Mouse (Mus musculus): ENCODE data around the gene Fat1. TPM values are rescaled to one million over a fixed set of nuclear protein-coding genes. Genes with fewer than 3 reads are reported as not detected.

Gene Fat1
- total and polyA plus RNA-seq, 3 experiments: under 0.01 TPM; not detected in 2

GRCm38 (mm10) chr8:45002686-45003085, 67.4 kb downstream of the Fat1 start (continued):
- TF ChIP-seq HCFC1 (IDR thresholded peaks at IDR 0.05; ENCODE audit: low read depth, low read length) (no peak), RAD21 (IDR thresholded peaks at IDR 0.05; ENCODE audit: low read depth, low read length) (no peak)

GRCm38 (mm10) chr8:45004021-45004420, 68.8 kb downstream of the Fat1 start:
- no peak overlapping the region for H3K9ac ChIP-seq (ENCODE audit: control insufficient read depth, low read depth, low read length, poor library complexity, severe bottlenecking)
- no peak for DNase-seq (ENCODE audit: low read depth, low spot score)
- TF ChIP-seq JUND (IDR thresholded peaks at IDR 0.05; ENCODE audit: low read depth, low read length) (no peak), SIN3A (IDR thresholded peaks at IDR 0.05; ENCODE audit: low read length) (no peak), MYB (IDR thresholded peaks at IDR 0.05; ENCODE audit: low read depth, low read length) (no peak)
- no peaks in the 10 kb centered on the region for H3K27me3 ChIP-seq (ENCODE audit: control insufficient read depth in 1 of 2, insufficient read depth in 2 of 2, low read length in 2 of 2)
- no peaks in the 10 kb centered on the region for H3K36me3 ChIP-seq (ENCODE audit: control insufficient read depth in 1 of 2, insufficient read depth in 2 of 2, low read length in 2 of 2)
- no peaks in the 10 kb centered on the region for H3K4me1 ChIP-seq (ENCODE audit: control insufficient read depth in 1 of 2, insufficient read depth in 2 of 2, low read length in 2 of 2)
- no peak overlapping the region for H3K27ac ChIP-seq (ENCODE audit: control insufficient read depth, low read depth, low read length)
- no peaks in the 10 kb centered on the region for H3K79me2 ChIP-seq (ENCODE audit: control insufficient read depth, insufficient read depth, low read length, poor library complexity)
- no peaks in the 10 kb centered on the region for H3K9me3 ChIP-seq (replicated peaks; ENCODE audit: insufficient read depth, low read length)
- no peak overlapping the region for H3K4me3 ChIP-seq (ENCODE audit: control insufficient read depth in 1 of 2, insufficient read depth in 1 of 2, low read depth in 2 of 2, low read length in 2 of 2)

- Histone ChIP-seq H3K9ac (ENCODE audit: control insufficient read depth, low read depth, low read length, poor library complexity, severe bottlenecking) (no peak overlapping the region), H3K4me1 (ENCODE audit: control insufficient read depth in 1 of 2, insufficient read depth in 2 of 2, low read length in 2 of 2) (no peaks in the 10 kb centered on the region), H3K79me2 (ENCODE audit: control insufficient read depth, insufficient read depth, low read length, poor library complexity) (no peaks in the 10 kb centered on the region), H3K9me3 (replicated peaks; ENCODE audit: insufficient read depth, low read length) (no peaks in the 10 kb centered on the region), H3K27ac (ENCODE audit: control insufficient read depth, low read depth, low read length) (no peak overlapping the region), H3K27me3 (ENCODE audit: control insufficient read depth in 1 of 2, insufficient read depth in 2 of 2, low read length in 2 of 2) (no peaks in the 10 kb centered on the region), H3K4me3 (ENCODE audit: control insufficient read depth in 1 of 2, insufficient read depth in 1 of 2, low read depth in 2 of 2, low read length in 2 of 2) (no peak overlapping the region), H3K36me3 (ENCODE audit: control insufficient read depth in 1 of 2, insufficient read depth in 2 of 2, low read length in 2 of 2) (no peaks in the 10 kb centered on the region)
- TF ChIP-seq RAD21 (IDR thresholded peaks at IDR 0.05; ENCODE audit: low read depth, low read length): peak; percentile 5
- TF ChIP-seq CTCF (IDR thresholded peaks at IDR 0.05 in 2 of 3, conservative IDR thresholded peaks at IDR 0.05 in 1 of 3; ENCODE audit: control insufficient read depth in 1 of 3, insufficient read depth in 1 of 3, low read depth in 2 of 3, low read length in 3 of 3, poor library complexity in 1 of 3, severe bottlenecking in 1 of 3): peak in 2 of 3 experiments; percentile 17 to 28; a peak in 4 of 6 replicates
- no peak for TF ChIP-seq SIN3A (IDR thresholded peaks at IDR 0.05; ENCODE audit: low read length)
- peak; percentile 19; the same call in 1 of the 2 replicates for TF ChIP-seq SMC3 (IDR thresholded peaks at IDR 0.05; ENCODE audit: low read depth, low read length)
- TF ChIP-seq E2F4 (IDR thresholded peaks at IDR 0.05; ENCODE audit: borderline replicate concordance, low read depth, low read length): no peak
- DNase-seq (ENCODE audit: low read depth, low spot score): peak; percentile 3
These were observed 75.4 kb downstream of the Fat1 start for GRCm38 (mm10) chr8:45010685-45011084.

GRCm38 (mm10) chr8:45011774-45012173, 76.5 kb downstream of the Fat1 start:
- TF ChIP-seq HCFC1 (IDR thresholded peaks at IDR 0.05; ENCODE audit: low read depth, low read length): no peak
- no peak for TF ChIP-seq USF2 (IDR thresholded peaks at IDR 0.05; ENCODE audit: borderline replicate concordance in 1 of 2, insufficient read depth in 1 of 2, low read depth in 1 of 2, low read length in 2 of 2)
- TF ChIP-seq E2F4 (IDR thresholded peaks at IDR 0.05; ENCODE audit: borderline replicate concordance, low read depth, low read length): no peak
- TF ChIP-seq EP300 (IDR thresholded peaks at IDR 0.05; ENCODE audit: low read depth in 1 of 2, low read length in 2 of 2): no peak
- no peak for TF ChIP-seq RAD21 (IDR thresholded peaks at IDR 0.05; ENCODE audit: low read depth, low read length)
- no peak for TF ChIP-seq ZNF384 (IDR thresholded peaks at IDR 0.05; ENCODE audit: low read depth, low read length)
- no peak for TF ChIP-seq RCOR1 (IDR thresholded peaks at IDR 0.05; ENCODE audit: low read depth, low read length)
- no peak for TF ChIP-seq CHD1 (IDR thresholded peaks at IDR 0.05; ENCODE audit: low read depth, low read length)
- no peak for TF ChIP-seq ZMIZ1 (IDR thresholded peaks at IDR 0.05; ENCODE audit: low read depth, low read length)
- TF ChIP-seq CTCF (IDR thresholded peaks at IDR 0.05 in 2 of 3, conservative IDR thresholded peaks at IDR 0.05 in 1 of 3; ENCODE audit: control insufficient read depth in 1 of 3, insufficient read depth in 1 of 3, low read depth in 2 of 3, low read length in 3 of 3, poor library complexity in 1 of 3, severe bottlenecking in 1 of 3): no peak
- no peak for TF ChIP-seq MAZ (IDR thresholded peaks at IDR 0.05; ENCODE audit: low read depth, low read length)
- TF ChIP-seq ETS1 (IDR thresholded peaks at IDR 0.05; ENCODE audit: low read depth, low read length): no peak
- no peak for TF ChIP-seq CHD2 (IDR thresholded peaks at IDR 0.05; ENCODE audit: low read length)
- TF ChIP-seq MEF2A (IDR thresholded peaks at IDR 0.05; ENCODE audit: extremely low read depth, insufficient replicate concordance, low read depth, low read length, poor library complexity, severe bottlenecking): no peak
- TF ChIP-seq TAL1 (IDR thresholded peaks at IDR 0.05; ENCODE audit: low read length): no peak
- no peak for TF ChIP-seq GABPA (IDR thresholded peaks at IDR 0.05; ENCODE audit: low read depth, low read length)
- no peak for TF ChIP-seq POLR2AphosphoS5 (IDR thresholded peaks at IDR 0.05; ENCODE audit: borderline replicate concordance, low read depth, low read length)
- TF ChIP-seq NRF1 (IDR thresholded peaks at IDR 0.05; ENCODE audit: insufficient read depth, low read depth, low read length, poor library complexity, severe bottlenecking): no peak
- no peak for TF ChIP-seq SIN3A (IDR thresholded peaks at IDR 0.05; ENCODE audit: low read length)
- DNase-seq (ENCODE audit: low read depth, low spot score): no peak
- no peaks in the 10 kb centered on the region for H3K9me3 ChIP-seq (replicated peaks; ENCODE audit: insufficient read depth, low read length)
- no peaks in the 10 kb centered on the region for H3K36me3 ChIP-seq (ENCODE audit: control insufficient read depth in 1 of 2, insufficient read depth in 2 of 2, low read length in 2 of 2)
- no peaks in the 10 kb centered on the region for H3K4me1 ChIP-seq (ENCODE audit: control insufficient read depth in 1 of 2, insufficient read depth in 2 of 2, low read length in 2 of 2)
- H3K9ac ChIP-seq (ENCODE audit: control insufficient read depth, low read depth, low read length, poor library complexity, severe bottlenecking): no peak overlapping the region
- no peaks in the 10 kb centered on the region for H3K27me3 ChIP-seq (ENCODE audit: control insufficient read depth in 1 of 2, insufficient read depth in 2 of 2, low read length in 2 of 2)
- H3K4me3 ChIP-seq (ENCODE audit: control insufficient read depth in 1 of 2, insufficient read depth in 1 of 2, low read depth in 2 of 2, low read length in 2 of 2): no peak overlapping the region
- no peaks in the 10 kb centered on the region for H3K79me2 ChIP-seq (ENCODE audit: control insufficient read depth, insufficient read depth, low read length, poor library complexity)
- H3K27ac ChIP-seq (ENCODE audit: control insufficient read depth, low read depth, low read length): no peak overlapping the region
